Mouse (Mus musculus): ENCODE results near the gene Ap2b1. TPM values are rescaled to one million over a fixed set of nuclear protein-coding genes. Genes with fewer than 3 reads are reported as not detected.

Ap2b1 gene
- polyA plus RNA-seq, 1 experiment from 2014 or later = 20.0 TPM

DNA sequence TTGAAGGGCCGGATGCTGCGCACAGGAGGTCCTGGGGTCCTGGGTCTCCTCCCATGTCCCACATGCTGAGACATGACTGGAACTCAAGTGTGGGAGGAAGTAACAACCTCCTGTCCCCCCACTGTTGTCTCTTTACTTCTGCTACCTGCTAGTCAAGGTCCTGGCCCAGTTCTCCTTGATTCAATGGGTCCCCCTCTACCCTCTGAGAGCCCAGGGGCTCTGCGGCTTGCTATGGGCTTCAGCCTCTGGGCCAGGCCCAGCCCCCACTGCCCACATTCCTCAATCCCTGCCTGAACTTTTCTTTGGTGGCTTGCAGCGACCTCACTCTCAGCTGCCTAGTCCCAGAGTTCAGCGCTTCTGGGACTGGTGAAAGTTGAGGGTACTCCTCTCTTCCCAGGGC, 130.5 kb downstream of the Ap2b1 start, which contains the start of gene Gas2l2:
Gene Gas2l2, minus strand, starts transcription at position 101 of the 400 bp plus-strand sequence.
- Histone ChIP-seq H3K4me2 (replicated peaks; ENCODE audit: low read depth) (no peak within 1 kb of the TSS), H3K4me1 (replicated peaks; ENCODE audit: control insufficient read depth, insufficient read depth) (no peaks in the 10 kb centered on the region), H3K36me3 (ENCODE audit: control insufficient read depth, insufficient read depth, low read length) (no peaks in the 10 kb centered on the region), H3K27me3 (ENCODE audit: control insufficient read depth, insufficient read depth, low read length) (no peaks in the 10 kb centered on the region), H3K27ac (replicated peaks) (no peak within 1 kb of the TSS), H3K4me3 (ENCODE audit: low read depth, low read length) (no peak within 1 kb of the TSS), H3K9ac (ENCODE audit: low read length) (no peak within 1 kb of the TSS), H3K9me3 (ENCODE audit: control insufficient read depth, low read length) (no peaks in the 10 kb centered on the region)
- DNase-seq (ENCODE audit: low spot score) (no peak), ATAC-seq (ENCODE audit: low FRiP score, low TSS enrichment) (no peak)
- 46% methylated on average over 5 of the region's 5 CpGs for WGBS
- TF ChIP-seq EP300 (optimal IDR thresholded peaks at IDR 0.05) (no peak), CTCF (IDR thresholded peaks at IDR 0.05; ENCODE audit: low read depth) (no peak)

DNA sequence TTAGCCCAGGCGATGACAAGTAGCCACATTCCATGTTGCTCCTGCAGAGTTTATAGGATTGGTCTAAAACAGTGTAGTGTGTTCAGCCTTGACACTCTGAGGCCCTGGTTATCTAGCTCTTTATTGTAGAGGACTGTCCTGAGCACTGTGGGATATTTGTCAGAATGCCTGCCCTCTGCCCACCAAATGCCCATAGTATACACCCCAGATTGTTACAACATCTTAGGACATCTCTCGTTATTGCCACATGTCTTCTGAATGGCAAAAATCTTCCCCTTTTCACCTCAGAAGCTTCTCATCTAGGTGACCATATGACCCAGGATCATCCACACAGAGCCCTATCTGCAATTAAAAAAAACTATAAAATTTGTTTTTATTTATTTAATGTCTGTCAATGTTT, 133.7 kb downstream of the Ap2b1 start:
- 83% methylated on average over 2 of the region's 2 CpGs for WGBS
- TF ChIP-seq CTCF (IDR thresholded peaks at IDR 0.05; ENCODE audit: low read depth) (no peak), EP300 (optimal IDR thresholded peaks at IDR 0.05) (no peak)
- no peaks in the 10 kb centered on the region for H3K4me1 ChIP-seq (replicated peaks; ENCODE audit: control insufficient read depth, insufficient read depth)

GRCm38 (mm10) chr11:83437377-83437776, 138.6 kb downstream of the Ap2b1 start, which contains the start of gene 1700020L24Rik:
TSS of gene 1700020L24Rik (plus strand) at chr11:83437677.
- Histone ChIP-seq H3K4me1 (replicated peaks; ENCODE audit: control insufficient read depth, insufficient read depth) (no peaks in the 10 kb centered on the region; the same call in 1 of the 2 replicates), H3K4me3 (ENCODE audit: low read depth, low read length) (no peak within 1 kb of the TSS), H3K9ac (ENCODE audit: low read length) (no peak within 1 kb of the TSS), H3K27me3 (ENCODE audit: control insufficient read depth, insufficient read depth, low read length) (no peaks in the 10 kb centered on the region; the same call in 1 of the 2 replicates), H3K9me3 (ENCODE audit: control insufficient read depth, low read length) (no peaks in the 10 kb centered on the region), H3K27ac (replicated peaks) (no peak within 1 kb of the TSS), H3K4me2 (replicated peaks; ENCODE audit: low read depth) (no peak within 1 kb of the TSS), H3K36me3 (ENCODE audit: control insufficient read depth, insufficient read depth, low read length) (no peaks in the 10 kb centered on the region)
- TF ChIP-seq CTCF (IDR thresholded peaks at IDR 0.05; ENCODE audit: low read depth) = no peak
- no peak for TF ChIP-seq EP300 (optimal IDR thresholded peaks at IDR 0.05)
- DNase-seq (ENCODE audit: low spot score) (no peak), ATAC-seq (ENCODE audit: low FRiP score, low TSS enrichment) (no peak)
- 89% methylated on average over 1 of the region's 1 CpGs for WGBS

More for the DNA sequence above, 133.7 kb downstream of the Ap2b1 start:
- no peak for ATAC-seq (ENCODE audit: low FRiP score, low TSS enrichment)
- no peaks in the 10 kb centered on the region for H3K27me3 ChIP-seq (ENCODE audit: control insufficient read depth, insufficient read depth, low read length)
- no peaks in the 10 kb centered on the region for H3K36me3 ChIP-seq (ENCODE audit: control insufficient read depth, insufficient read depth, low read length)
- H3K27ac ChIP-seq (replicated peaks) = no peak overlapping the region
- H3K9ac ChIP-seq (ENCODE audit: low read length) = no peak overlapping the region
- no peak overlapping the region for H3K4me3 ChIP-seq (ENCODE audit: low read depth, low read length)
- DNase-seq (ENCODE audit: low spot score) = no peak
- H3K4me2 ChIP-seq (replicated peaks; ENCODE audit: low read depth) = no peak overlapping the region
- H3K9me3 ChIP-seq (ENCODE audit: control insufficient read depth, low read length) = no peaks in the 10 kb centered on the region

DNA sequence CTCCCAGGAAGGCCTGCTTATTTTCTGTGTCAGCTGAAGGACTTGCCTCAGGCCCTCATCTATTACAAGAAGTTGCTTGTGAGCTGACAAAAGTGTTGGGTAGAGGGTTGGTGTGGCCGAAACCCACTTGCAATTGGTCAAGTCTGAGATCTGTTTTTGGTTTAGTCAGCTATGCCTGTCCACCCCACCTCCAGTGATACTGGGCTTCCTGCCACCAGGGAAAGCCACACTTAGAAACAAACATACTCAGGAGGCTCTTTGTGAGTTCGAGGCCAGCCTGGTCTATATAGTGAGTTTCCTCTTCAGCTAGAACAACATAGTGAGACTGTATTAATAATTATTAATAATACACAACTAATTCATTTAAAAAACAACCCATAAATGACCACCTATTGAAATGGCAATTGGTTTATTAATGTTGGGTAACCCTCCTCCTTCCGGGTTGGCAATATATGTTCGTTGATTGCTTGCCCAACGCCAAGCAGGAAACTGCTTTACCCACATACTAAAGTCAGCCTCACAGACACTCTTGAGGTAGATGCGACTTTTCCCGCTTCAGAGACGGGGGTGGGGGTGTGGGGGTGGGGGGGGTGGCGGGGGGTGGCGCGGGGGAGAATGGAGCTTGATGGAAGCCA, 140.7 kb downstream of the Ap2b1 start:
- H3K4me3 ChIP-seq (ENCODE audit: low read depth, low read length) = peak overlapping the region; percentile 60
- peak overlapping the region; percentile 87 for H3K4me2 ChIP-seq (replicated peaks; ENCODE audit: low read depth)
- H3K36me3 ChIP-seq (ENCODE audit: control insufficient read depth, insufficient read depth, low read length) = no peaks in the 10 kb centered on the region
- no peaks in the 10 kb centered on the region for H3K9me3 ChIP-seq (ENCODE audit: control insufficient read depth, low read length)
- DNase-seq (ENCODE audit: low spot score) = no peak
- no peak overlapping the region for H3K27ac ChIP-seq (replicated peaks)
- TF ChIP-seq CTCF (IDR thresholded peaks at IDR 0.05; ENCODE audit: low read depth) (no peak), EP300 (optimal IDR thresholded peaks at IDR 0.05) (no peak)
- no peak for ATAC-seq (ENCODE audit: low FRiP score, low TSS enrichment)
- 26% methylated on average over 11 of the region's 11 CpGs for WGBS
- no peak overlapping the region for H3K9ac ChIP-seq (ENCODE audit: low read length)
- H3K27me3 ChIP-seq (ENCODE audit: control insufficient read depth, insufficient read depth, low read length) = no peaks in the 10 kb centered on the region; the same call in 1 of the 2 replicates
- H3K4me1 ChIP-seq (replicated peaks; ENCODE audit: control insufficient read depth, insufficient read depth) = no peaks in the 10 kb centered on the region; the same call in 1 of the 2 replicates

DNA sequence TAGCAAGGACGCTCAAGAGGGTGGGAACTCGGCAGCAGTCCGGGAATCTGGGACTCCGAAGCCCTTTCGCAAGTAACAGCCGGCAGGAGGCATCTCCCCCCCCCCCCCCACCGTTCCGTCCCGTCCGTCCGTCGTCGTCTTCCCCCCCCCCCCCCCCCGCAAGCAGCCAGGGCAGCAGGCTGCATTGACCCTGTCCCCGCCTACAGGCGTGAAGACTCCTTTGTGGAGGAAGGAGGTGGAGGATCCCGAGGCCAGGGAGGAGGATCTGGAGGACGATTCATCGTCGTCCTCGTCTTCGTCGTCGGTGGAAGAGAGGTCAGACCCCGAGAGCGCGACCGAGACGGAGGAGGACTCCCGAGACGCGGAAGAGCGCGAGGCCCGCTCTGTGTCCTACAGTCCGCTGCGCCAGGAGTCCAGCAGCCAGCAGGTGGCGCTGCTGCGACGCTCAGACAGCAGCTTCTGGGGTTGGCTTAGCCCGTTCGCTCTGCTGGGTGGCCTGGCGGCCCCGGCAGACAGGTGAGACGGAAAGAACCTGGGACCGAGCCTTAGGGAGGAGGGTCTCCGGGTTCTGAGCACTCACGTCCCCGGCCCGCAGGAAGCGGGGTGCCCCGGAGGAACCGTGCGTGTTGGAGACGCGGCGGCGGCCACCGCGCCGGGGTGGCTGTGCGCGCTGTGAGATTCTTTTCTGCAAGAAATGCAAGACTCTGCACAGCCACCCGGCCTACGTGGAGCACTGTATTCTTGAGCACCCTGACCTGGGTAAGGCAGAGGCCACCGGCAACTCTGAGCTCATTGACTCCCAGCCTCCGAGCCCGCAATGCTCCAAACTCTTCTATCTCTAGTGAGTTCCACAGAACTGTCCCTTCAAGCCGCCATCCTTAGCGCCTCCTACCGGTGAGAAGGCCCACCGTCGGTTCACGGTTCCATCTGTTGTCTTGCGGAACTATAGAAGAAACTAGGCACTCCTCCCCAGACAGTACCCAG, 141.5 kb downstream of the Ap2b1 start:
- Histone ChIP-seq H3K4me1 (replicated peaks; ENCODE audit: control insufficient read depth, insufficient read depth) (no peaks in the 10 kb centered on the region; the same call in 1 of the 2 replicates), H3K36me3 (ENCODE audit: control insufficient read depth, insufficient read depth, low read length) (no peaks in the 10 kb centered on the region), H3K9me3 (ENCODE audit: control insufficient read depth, low read length) (no peaks in the 10 kb centered on the region), H3K9ac (ENCODE audit: low read length) (peak overlapping the region; percentile 47), H3K4me3 (ENCODE audit: low read depth, low read length) (peak overlapping the region; percentile 60), H3K4me2 (replicated peaks; ENCODE audit: low read depth) (peak overlapping the region; percentile 87), H3K27me3 (ENCODE audit: control insufficient read depth, insufficient read depth, low read length) (no peaks in the 10 kb centered on the region; the same call in 1 of the 2 replicates), H3K27ac (replicated peaks) (no peak overlapping the region)
- TF ChIP-seq CTCF (IDR thresholded peaks at IDR 0.05; ENCODE audit: low read depth) = peak; percentile 97
- no peak for TF ChIP-seq EP300 (optimal IDR thresholded peaks at IDR 0.05)
- peak; percentile 89 for DNase-seq (ENCODE audit: low spot score)
- peak; percentile 91 for ATAC-seq (ENCODE audit: low FRiP score, low TSS enrichment)
- 1% methylated on average over 63 of the region's 75 CpGs for WGBS
